In the genomic region with DNA sequence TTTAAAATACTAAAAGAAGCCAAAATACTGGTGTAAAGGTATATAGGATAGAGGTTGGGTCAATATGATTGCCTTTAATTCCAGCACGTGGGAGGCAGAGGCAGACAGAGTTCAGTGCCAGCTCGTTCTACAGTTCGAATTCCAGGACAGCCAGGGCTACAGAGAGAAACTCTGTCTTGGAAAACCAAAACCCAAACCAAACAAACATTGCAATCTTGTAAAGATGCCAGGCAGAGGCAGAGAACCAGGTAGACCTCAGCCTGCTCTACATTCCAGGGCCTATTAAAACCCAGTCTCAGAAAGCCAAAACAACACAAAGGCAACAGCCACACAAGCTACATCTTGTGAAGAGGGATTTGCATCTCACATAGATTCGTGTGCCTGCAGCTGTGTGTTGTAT, we compare ENCODE assay signal across 12 mouse cellular contexts.
"Had no signal": no experiment of that assay in that cellular context is flagged by ENCODE, and none has a peak within 500 bp of the region (broad histone marks: within the 10 kb centered on the region; RNA-seq: fewer than 3 reads in every experiment).

No protein-coding gene starts in this region.

- DNase-seq: liver, postnatal 0 days; lung, adult 2 months; lung, postnatal 14 days; lung, postnatal 36 days; retina, postnatal 1 day; right cerebral cortex, adult 18-20 months; right cerebral cortex, postnatal 25 days; right cerebral cortex, postnatal 4 days; spleen, adult 18-20 months; thymus, adult 18-20 months; thymus, postnatal 14 days; thymus, postnatal 36 days had no signal
